Mouse (Mus musculus): ENCODE results near the gene Tlr2.
"Not testable (repeated sequence)": the region's sequence is repeated elsewhere in the genome, so short reads cannot be mapped to it uniquely, and the experiment has no call there.

The Tlr2 gene

DNA sequence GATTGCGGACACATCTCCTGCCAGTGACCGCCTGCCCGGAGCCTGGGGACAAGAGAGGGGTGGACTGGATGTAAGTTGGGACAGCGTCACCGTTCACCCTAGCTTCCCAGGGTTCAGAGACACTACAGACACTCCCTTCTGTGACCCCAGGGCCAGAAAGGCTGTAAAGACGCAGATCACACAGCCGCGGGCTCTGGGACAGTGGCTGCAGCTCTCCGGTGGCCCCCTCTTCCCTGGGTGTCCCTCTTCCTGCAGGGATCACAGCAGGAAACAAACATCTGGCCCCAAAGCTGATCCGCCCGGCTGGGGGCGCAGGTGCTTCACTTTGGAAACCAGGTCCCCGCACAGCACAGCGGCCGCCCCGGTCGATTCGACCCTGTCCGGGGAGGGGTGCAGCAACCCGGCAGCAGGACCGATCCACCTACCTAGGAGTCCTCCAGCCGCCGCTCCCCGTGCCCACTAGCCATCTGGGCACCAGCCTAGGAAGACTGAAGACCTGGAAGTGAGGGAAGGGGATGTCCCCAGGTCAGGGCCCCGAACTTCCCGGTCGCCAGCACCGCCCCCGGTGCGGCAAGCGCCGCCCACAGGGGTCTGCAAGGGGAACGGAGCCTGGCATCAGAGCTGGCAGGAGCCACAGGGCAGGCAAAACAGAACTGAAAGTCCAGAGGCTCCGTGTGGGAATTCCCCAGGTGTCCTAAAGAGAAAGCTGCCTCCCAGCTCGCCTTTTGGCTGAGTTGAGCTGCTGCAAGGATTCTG lies at the start of gene Tlr2:
TSS of gene Tlr2 (minus strand) at position 673 of the 756 bp plus-strand sequence.
- in situ Hi-C loops (cut with MboI; ENCODE audit: unreplicated experiment in 2 of 2): no loop called here

DNA sequence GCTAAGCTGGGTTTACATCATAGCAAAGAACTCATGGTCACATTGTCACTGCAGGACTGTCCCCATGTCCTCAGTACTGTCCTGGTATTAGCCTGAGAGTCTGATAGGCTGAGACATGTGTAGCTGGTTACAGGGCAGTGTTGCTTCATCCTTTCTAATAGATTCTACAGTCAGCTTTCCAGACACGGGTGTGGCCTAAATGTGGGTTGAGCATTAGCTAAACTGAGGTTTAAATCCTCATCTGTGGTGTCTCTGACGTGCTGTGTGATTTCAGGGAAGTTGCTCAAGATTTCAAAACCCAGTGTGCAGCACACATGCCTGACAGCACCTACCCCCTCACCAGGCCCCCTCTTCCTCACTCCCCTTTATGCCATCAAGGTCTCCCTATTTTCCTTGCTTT lies 43.6 kb upstream of the Tlr2 start:
- in situ Hi-C loops (cut with MboI; ENCODE audit: unreplicated experiment in 2 of 2): no loop called here

DNA sequence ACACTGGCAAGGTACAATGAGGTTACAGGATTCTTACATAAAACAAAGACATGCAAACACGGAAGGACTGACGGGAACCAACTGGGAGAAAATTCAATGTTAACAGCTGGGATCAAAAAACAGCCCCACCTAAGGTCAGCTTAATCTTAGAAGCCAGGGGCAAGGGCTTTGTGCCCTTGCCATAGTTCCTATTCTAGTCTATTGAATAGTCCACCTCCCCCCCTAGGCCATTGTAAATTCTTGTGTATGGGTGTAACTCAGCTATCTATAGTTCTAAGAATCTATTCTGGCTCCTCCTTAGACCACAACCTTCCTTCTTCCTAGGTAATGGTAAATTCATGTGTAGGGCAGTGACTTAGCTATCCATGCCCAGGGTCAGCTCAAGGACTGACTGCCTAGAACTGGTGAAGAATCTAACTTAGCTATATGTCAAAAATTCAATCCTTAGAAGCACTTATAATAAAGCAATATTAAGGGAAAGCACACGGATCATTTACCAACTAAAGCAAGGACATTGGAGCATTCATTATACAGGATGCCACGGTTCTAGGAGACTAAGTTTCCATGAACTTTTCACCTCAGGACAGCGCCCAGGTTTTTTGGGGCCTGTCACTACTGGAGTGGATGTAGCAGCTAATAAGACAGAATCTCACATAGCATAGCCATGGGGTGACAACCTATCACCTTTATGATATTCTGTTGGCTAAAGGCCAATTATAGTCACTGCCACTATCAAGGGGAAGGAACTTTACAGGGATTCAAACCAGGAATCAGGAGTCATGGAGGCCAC lies 37.9 kb upstream of the Tlr2 start:
- in situ Hi-C loops (cut with MboI; ENCODE audit: unreplicated experiment in 2 of 2): not testable (repeated sequence)

DNA sequence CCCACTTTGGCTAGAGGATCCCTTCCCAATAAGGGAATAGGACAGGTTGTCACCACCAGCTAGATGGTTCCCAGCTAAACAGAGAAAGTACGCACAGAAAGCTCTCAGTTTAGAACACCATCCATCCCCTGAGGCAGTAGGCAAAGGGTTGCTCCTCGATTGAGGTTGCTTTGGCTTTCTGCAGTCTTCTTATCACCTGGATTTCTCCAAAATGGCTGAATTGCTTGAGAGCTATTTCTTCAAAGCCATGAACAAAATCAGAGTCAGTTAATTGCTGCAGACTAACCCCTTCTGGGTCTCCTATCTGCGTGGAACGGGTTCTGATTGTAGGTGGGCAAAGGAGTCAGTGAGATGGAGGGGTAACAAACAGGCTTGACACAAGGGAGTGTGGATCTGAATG lies 37.2 kb upstream of the Tlr2 start:
- in situ Hi-C loops (cut with MboI; ENCODE audit: unreplicated experiment in 2 of 2): no loop called here

DNA sequence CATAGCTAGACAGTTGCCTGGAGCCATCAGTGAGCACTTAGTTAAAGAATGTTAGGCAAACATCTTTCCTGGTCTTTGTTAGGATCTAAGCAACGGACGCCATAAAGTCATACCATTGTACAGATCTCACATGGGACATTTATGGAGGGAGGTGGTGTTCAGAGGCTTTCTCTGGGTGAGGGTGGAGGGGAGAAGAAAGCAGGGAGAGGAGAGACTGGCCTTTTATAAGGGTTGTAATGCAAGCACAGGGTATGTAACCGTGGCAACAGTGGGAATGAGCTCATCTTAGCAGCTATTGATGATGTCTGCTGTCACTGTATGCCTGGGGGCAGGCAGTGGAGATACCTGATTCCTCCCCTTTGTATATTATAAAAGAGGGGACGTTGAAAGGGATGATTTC lies 34.7 kb upstream of the Tlr2 start:
- in situ Hi-C loops (cut with MboI; ENCODE audit: unreplicated experiment in 2 of 2): no loop called here

DNA sequence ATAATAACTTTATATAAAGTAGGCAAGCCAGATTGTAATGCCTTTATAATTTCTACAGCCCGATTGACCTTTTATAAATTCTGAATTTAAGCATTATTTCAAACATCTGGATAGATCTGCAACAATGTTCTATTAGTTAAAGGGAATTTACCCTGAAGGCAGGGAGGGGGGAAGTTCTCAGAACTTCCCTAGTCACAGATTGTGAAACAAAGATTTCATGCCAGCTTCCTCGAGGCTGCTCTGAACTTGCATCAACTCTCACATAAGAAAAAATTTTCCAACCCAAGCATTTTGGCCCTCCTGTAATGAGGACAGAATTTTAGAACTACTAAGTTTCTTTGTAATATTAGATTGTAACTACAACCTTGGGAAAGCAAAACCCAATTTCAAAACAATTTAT lies 33.5 kb upstream of the Tlr2 start:
- in situ Hi-C loops (cut with MboI; ENCODE audit: unreplicated experiment in 2 of 2): not testable (repeated sequence)

DNA sequence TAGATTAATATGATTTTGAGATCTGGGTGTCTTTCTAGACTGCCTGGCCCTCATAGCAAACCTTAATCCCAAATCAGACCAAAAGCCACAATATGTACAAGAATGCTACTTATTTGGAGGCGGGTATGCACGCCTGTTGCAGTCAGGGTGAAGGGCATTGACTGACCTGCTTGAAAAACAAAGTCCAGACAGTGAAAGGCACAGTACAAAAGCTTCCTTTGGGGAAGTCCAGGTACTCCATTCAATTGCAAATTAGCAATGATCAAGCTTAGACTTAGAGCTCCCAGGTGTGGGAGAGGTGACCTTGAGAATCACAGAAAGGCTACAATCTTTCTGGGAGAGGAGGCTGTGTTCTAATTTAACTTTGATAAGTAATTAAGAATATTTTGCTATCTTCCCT lies 31.3 kb upstream of the Tlr2 start:
- in situ Hi-C loops (cut with MboI; ENCODE audit: unreplicated experiment in 2 of 2): not testable (repeated sequence)

DNA sequence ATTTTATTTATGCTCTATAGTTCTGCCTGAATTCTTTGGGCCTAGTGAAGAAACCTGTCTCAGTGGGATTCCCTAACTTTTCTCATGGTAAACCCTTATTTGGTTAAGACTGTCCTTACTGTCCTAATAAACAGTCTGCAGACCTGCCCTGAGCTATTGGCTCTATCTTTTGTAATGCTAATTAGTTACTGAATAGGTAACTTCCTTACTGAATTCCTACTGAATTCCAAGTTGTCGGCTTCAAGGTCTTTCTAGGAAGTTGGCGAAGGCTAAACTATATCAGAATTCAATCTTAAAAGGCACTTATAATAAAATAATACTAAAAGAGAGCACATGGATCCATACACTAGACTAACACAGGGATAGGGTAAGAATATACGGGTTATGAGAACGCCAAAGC lies 30.4 kb upstream of the Tlr2 start:
- in situ Hi-C loops (cut with MboI; ENCODE audit: unreplicated experiment in 2 of 2): not testable (repeated sequence)

DNA sequence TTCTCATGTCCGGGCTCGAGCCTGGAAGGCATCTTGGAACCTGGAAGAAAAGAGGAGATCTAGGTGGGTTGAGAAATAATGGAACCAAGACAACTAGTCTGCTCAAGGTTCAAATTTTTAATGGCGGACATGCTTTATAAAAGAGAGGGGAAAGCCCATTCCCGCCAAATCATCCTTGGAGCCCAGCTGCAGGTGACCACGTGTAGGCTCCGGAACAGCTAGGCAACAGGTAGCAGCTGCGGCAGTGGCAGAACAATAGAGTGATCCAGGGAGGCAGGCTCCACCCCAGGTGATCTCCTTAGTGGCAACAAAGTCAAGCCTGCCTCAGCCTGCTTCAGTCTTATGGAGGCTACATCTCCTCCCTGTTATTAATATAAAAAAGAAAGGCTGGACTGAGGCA lies 30.0 kb upstream of the Tlr2 start:
- in situ Hi-C loops (cut with MboI; ENCODE audit: unreplicated experiment in 2 of 2): not testable (repeated sequence)

DNA sequence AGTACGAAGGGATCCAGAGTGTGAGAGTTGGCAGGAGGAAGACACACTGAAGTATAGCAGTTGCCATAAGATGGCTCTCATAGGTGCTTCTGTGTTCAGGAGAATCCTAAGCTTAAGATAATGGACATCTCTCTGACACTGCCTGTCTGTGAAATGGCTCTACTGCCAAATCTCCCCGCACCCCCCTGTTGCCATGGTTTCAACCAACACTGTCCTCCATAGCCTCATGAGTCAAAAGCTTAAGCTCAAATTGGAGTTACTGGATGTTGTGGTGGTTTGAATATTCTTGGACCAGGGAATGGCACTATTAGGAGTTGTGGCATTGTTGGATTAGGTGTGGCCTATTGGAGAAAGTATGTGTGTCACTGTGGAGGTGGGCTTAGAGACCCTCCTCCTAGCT lies 28.2 kb upstream of the Tlr2 start:
- in situ Hi-C loops (cut with MboI; ENCODE audit: unreplicated experiment in 2 of 2): loop anchor here in 1 of 2 experiments (10.0 kb wide), 1 partner anchor 55 kb away; no protein-coding TSS in a partner anchor

DNA sequence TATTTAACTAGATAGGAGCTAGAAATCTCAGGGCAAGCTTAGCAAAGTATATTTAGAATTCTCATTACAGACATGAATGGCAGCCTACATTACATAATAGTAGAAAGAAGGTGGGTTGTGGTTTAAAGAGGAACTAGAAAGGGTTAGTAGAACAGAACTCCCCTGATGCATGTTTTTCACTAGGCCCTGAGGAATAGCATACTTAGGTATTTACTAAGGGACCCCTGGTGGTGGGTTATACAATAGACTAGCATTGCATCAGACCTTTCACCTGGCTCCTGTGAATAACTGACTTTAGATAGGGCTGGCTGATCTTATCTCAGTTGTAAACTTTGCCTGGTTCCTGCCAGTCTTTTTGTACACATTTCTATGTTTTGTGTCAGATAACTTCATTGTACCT lies 25.5 kb upstream of the Tlr2 start:
- in situ Hi-C loops (cut with MboI; ENCODE audit: unreplicated experiment in 2 of 2): loop anchor here in 1 of 2 experiments (10.0 kb wide), 1 partner anchor 52 kb away; no protein-coding TSS in a partner anchor

DNA sequence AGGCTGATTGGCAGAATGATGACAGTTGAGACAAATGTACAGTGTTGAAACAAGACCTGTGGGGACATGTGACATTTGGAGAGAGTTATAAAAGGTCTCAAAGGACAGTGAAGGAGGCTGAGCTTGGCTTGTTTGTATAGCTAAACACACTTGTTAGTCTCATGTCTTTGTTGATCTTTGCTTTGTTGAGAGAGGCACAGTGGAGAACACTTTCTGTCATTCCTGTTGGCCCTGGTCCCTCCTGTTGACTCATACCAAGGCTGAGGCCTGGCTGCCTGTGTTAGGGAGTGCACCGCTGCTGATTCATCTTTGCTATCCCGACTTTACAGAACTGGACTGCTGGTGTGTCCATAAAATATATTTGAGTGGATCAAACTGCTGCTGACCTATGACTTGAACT lies 23.6 kb upstream of the Tlr2 start:
- in situ Hi-C loops (cut with MboI; ENCODE audit: unreplicated experiment in 2 of 2): loop anchor here in 1 of 2 experiments (10.0 kb wide), 1 partner anchor 50 kb away; no protein-coding TSS in a partner anchor

DNA sequence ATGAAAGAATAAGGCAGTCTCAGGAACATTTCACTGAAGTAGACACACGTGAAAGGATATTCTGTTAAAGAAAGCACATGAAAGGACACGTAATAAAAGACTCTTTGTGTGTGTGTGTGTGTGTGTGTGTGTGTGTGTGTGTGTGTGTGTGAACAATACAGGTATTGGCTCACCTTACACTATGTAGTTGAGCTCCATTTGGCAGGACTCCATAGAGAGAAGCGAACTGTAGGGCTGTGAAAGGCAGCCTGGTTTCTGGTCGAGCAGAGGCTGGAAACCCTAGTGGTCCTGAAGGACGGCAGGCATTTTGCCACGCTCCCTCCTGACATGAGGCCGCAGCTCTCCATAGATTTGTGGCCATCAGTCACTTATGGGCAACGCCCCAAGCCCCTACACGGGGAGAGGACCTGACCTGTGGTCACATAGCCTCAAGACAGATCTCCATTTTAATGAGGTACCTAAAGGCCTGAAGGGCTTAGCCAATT lies 22.5 kb upstream of the Tlr2 start:
- in situ Hi-C loops (cut with MboI; ENCODE audit: unreplicated experiment in 2 of 2): loop anchor here in 1 of 2 experiments (10.0 kb wide), 1 partner anchor 49 kb away; no protein-coding TSS in a partner anchor

DNA sequence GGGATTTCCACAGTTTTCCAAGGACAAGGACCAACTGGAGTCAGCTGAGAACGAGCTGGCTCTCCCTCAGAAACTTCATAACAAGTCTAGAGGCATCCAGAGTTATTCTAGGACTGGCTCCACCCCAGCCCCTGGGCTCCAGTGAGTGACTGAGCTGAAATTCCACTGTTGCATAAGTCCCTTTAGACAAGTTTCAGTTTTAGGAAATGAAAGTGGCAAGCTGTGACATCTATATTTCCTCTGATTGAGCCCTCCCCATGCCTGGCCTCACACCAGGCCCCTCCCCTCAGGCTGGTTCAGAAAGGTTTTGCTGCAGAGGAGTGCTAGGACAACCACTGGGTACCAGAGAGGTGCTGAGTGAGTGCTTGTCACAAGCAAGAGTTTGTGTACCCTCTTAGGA lies 21.4 kb upstream of the Tlr2 start:
- in situ Hi-C loops (cut with MboI; ENCODE audit: unreplicated experiment in 2 of 2): loop anchor here in 1 of 2 experiments (10.0 kb wide), 1 partner anchor 48 kb away; no protein-coding TSS in a partner anchor

DNA sequence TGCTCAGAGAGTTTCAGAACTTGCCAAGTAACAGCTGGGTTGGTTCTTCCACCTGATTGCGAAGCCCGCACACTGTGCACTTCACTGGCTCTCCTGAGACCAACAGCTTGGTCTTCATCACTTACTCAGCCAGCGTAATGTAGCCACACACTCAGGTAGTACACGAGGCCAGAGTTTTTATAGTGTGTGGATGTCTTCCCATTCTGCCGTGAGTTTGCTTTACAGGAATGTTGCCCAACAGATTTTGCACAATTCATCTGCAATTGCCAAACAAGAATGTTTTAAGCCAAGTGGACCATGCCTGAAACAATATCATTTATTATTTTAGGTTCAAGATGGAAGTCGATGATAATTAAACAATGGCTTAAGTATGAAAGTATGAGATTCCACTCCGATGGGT lies 18.0 kb upstream of the Tlr2 start:
- in situ Hi-C loops (cut with MboI; ENCODE audit: unreplicated experiment in 2 of 2): no loop called here

DNA sequence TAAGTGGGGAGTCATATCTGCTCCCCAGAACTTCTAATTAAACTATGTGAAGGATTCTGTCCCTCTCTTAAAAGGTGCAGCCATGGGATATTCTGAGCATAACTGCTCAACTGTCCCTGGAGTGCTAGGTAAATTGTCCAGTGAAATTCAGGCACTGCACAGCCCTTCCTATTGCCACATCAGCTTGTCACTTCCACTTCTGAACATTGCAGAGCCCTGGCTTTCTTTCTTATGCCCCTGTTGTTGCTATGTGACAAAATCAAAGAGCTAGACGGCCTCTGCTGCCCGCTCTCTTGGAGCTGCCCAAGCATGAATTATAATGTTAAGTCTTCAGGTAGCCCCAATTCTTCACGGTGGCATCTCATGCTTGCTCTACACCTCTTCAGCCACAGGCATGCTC lies 17.5 kb upstream of the Tlr2 start:
- in situ Hi-C loops (cut with MboI; ENCODE audit: unreplicated experiment in 2 of 2): no loop called here

DNA sequence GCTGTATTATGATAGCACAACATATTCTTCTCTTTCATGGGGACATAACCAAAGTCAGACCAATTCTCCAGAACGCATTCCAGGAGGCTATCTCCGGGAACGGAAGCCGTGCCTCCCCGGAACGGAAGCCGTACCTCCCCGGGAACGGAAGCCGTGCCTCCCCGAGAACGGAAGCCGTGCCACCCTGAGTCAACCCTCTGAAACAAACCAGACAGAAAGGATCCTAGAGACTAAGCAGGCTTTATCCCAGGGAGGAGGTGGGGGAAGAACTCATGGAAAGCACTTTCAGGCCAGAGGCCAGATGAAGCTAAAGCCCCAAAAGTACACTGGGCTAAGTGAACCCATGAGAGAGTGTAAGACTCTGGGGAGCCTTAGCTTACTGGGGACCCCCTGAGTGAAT lies 16.1 kb upstream of the Tlr2 start:
- in situ Hi-C loops (cut with MboI; ENCODE audit: unreplicated experiment in 2 of 2): no loop called here

DNA sequence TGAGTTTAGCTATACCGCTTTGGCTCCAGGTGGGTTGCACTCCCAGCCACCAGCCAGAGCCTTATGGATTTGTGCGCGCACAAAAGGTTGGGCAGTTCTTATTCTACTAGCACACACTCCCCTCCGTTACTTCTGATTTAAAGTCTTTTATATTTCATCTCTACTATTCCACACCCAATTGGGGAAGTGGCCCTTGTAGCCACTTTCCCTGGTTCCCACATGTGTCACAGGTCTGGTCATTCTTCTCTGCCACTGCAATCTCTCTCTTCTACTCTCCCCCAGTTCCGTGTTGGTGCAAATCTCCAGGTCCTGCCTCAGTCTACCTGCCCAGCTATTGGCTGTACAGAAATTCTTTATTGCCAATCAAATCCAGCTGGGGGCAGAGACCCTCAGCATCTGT lies 14.1 kb upstream of the Tlr2 start:
- in situ Hi-C loops (cut with MboI; ENCODE audit: unreplicated experiment in 2 of 2): no loop called here

DNA sequence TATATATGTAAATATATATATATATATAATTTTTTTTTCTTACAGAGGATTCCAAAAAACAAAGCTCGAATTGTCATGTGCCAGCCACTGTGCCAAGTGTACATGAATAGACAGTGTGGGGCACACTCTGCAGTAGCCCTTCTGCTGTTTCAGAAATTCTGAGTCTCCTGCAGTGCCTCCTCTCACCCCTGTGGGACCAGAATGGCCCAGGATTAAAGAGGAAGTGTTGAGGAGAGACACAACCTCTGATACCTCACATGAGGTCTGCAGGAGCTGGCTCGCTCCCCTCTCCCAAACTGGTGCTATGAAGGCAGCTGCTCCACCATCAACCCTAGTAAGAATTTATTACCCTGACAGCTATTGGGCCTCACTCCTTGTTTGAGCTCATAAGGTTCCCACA lies 7.8 kb upstream of the Tlr2 start:
- in situ Hi-C loops (cut with MboI; ENCODE audit: unreplicated experiment in 2 of 2): no loop called here

DNA sequence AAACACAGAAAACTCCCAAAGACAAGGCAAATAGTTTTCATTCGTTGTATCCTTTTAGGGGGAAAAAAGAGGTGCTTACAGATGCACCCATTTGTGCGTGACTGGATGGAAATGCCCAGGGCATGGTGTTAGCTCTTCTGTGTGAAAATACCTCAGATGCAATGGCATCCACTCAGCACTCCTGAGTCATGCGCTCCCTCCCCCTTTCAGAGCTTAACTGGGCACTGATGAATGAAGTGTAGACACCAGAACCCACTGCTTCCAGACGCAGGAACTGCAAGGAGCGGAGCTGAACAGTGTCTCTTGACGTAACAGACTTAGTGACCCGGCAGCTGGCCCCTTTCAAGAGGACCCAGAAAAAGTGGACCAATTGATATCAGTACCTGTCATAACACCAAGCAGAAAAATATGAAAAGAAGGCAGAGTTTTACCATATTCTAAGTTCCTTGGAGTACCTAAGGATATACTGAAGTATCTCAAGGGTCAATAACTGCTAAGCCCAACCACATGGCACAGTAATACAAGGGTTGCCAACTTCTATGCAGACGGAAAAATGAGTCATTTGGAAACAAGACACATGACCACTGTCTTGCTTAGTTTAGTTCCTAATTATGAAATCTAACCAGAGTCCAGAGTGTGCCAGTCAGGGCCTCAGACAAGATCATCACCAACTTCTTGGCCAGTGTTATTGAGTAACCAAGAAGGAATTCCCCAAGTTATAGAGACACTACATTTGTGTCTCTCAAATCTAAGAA lies 3.4 kb upstream of the Tlr2 start:
- in situ Hi-C loops (cut with MboI; ENCODE audit: unreplicated experiment in 2 of 2): no loop called here

DNA sequence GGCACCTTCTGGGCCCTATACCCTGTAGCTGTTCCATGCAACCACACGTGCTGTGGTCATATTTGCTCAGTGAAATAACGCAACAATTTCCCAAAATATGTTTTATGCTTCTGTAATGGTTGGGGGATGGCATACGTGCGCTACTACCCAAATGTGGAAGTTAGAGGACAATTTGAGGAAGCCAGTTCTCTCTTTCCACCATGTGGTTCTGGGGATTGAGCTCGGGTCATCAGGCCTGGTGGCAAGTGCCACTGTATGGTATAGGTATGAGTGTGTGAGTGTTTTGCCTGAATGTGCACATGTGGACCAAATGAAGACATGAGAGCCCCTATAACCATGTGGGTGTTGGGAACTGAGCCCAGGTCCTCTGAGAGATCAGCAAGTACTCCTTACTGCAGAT lies 2.1 kb downstream of the Tlr2 start:
- in situ Hi-C loops (cut with MboI; ENCODE audit: unreplicated experiment in 2 of 2): no loop called here

Data from v-Abl transformed pro-B cells (cell line).